Mouse (Mus musculus) thymus, postnatal 36 days (tissue): ENCODE measurements around the gene Rbm24.

Experiments
- DNase-seq, 2 experiments: peaks; one replicate each; pipeline ENCODE4 v3.0.0; 2022; ENCODE audit warnings: mixed read lengths in 2 of 2

Rbm24 gene

GRCm38 (mm10) chr13:46418141-46418601 lies at the start of gene Rbm24:
TSS of gene Rbm24 (plus strand) at chr13:46418434.
- DNase-seq = peak; percentile 67 to 76

- no peak for DNase-seq
Observed at GRCm38 (mm10) chr13:46372884-46373283, 45.4 kb upstream of the Rbm24 start.

- DNase-seq = no peak
Observed at GRCm38 (mm10) chr13:46375371-46375770, 42.9 kb upstream of the Rbm24 start.

- no peak for DNase-seq
Observed at GRCm38 (mm10) chr13:46387396-46387795, 30.8 kb upstream of the Rbm24 start.

- no peak for DNase-seq
Observed at GRCm38 (mm10) chr13:46391654-46392053, 26.6 kb upstream of the Rbm24 start.

GRCm38 (mm10) chr13:46392893-46393292 lies 25.3 kb upstream of the Rbm24 start:
- DNase-seq = no peak

- DNase-seq = no peak
Observed at GRCm38 (mm10) chr13:46393936-46394335, 24.3 kb upstream of the Rbm24 start.

GRCm38 (mm10) chr13:46397235-46397634 lies 21.0 kb upstream of the Rbm24 start:
- no peak for DNase-seq

GRCm38 (mm10) chr13:46407151-46407550 lies 11.1 kb upstream of the Rbm24 start:
- DNase-seq = no peak

GRCm38 (mm10) chr13:46412247-46412646 lies 6.0 kb upstream of the Rbm24 start:
- DNase-seq = no peak

- no peak for DNase-seq
Observed at GRCm38 (mm10) chr13:46413588-46413987, 4.6 kb upstream of the Rbm24 start.

GRCm38 (mm10) chr13:46414050-46414449 lies 4.2 kb upstream of the Rbm24 start:
- peak in 1 of 2 experiments; percentile 42 for DNase-seq

GRCm38 (mm10) chr13:46416021-46416420 lies 2.2 kb upstream of the Rbm24 start:
- no peak for DNase-seq

- DNase-seq = no peak
Observed at GRCm38 (mm10) chr13:46417594-46417993, 640 bp upstream of the Rbm24 start.

GRCm38 (mm10) chr13:46418731-46419545 lies 704 bp downstream of the Rbm24 start:
- DNase-seq = peak; percentile 32 to 36

GRCm38 (mm10) chr13:46419648-46420047 lies 1.4 kb downstream of the Rbm24 start:
- peak in 1 of 2 experiments; percentile 9 for DNase-seq

GRCm38 (mm10) chr13:46420095-46420494 lies 1.9 kb downstream of the Rbm24 start:
- DNase-seq = no peak

GRCm38 (mm10) chr13:46423805-46424204 lies 5.6 kb downstream of the Rbm24 start:
- DNase-seq = no peak

GRCm38 (mm10) chr13:46424376-46424775 lies 6.1 kb downstream of the Rbm24 start:
- no peak for DNase-seq

- no peak for DNase-seq
Observed at GRCm38 (mm10) chr13:46426651-46427269, 8.5 kb downstream of the Rbm24 start.

GRCm38 (mm10) chr13:46428964-46429363 lies 10.7 kb downstream of the Rbm24 start:
- DNase-seq = no peak

- no peak for DNase-seq
Observed at GRCm38 (mm10) chr13:46429866-46430265, 11.6 kb downstream of the Rbm24 start.

GRCm38 (mm10) chr13:46433880-46434560 lies 15.8 kb downstream of the Rbm24 start:
- DNase-seq = no peak

GRCm38 (mm10) chr13:46438960-46439359 lies 20.7 kb downstream of the Rbm24 start:
- no peak for DNase-seq
